Mouse (Mus musculus): Measurements from ENCODE around the gene Cdc16. TPM values are rescaled to one million over a fixed set of nuclear protein-coding genes. Genes with fewer than 3 reads are reported as not detected.

Gene Cdc16
- polyA plus RNA-seq, 1 experiment from 2014 or later = 221 TPM

GRCm38 (mm10) chr8:13747626-13748025, 9.8 kb upstream of the Cdc16 start:
- Histone ChIP-seq H3K36me3 (ENCODE audit: control insufficient read depth, insufficient read depth, low read length) (no peaks in the 10 kb centered on the region), H3K4me1 (ENCODE audit: control insufficient read depth, insufficient read depth, low read length) (no peaks in the 10 kb centered on the region), H3K27ac (replicated peaks; ENCODE audit: low read depth, low read length) (no peak overlapping the region), H3K9ac (ENCODE audit: low read depth, low read length) (no peak overlapping the region), H3K4me2 (ENCODE audit: low read depth, low read length) (no peak overlapping the region), H3K4me3 (ENCODE audit: low read depth, low read length) (no peak overlapping the region), H3K27me3 (replicated peaks; ENCODE audit: control insufficient read depth, insufficient read depth, low read length) (no peaks in the 10 kb centered on the region), H3K9me3 (ENCODE audit: control insufficient read depth, low read length) (no peaks in the 10 kb centered on the region)
- 26% methylated on average over 3 of the region's 3 CpGs for WGBS
- DNase-seq (ENCODE audit: low spot score) (peak; percentile 26), ATAC-seq (ENCODE audit: low read depth) (no peak)

GRCm38 (mm10) chr8:13753680-13754079, 3.8 kb upstream of the Cdc16 start:
- H3K4me2 ChIP-seq (ENCODE audit: low read depth, low read length) = no peak overlapping the region
- peak; percentile 67 for DNase-seq (ENCODE audit: low spot score)
- H3K4me1 ChIP-seq (ENCODE audit: control insufficient read depth, insufficient read depth, low read length) = peaks cover 7% of the 10 kb centered on the region
- no peak overlapping the region for H3K9ac ChIP-seq (ENCODE audit: low read depth, low read length)
- no peak overlapping the region for H3K4me3 ChIP-seq (ENCODE audit: low read depth, low read length)
- no peaks in the 10 kb centered on the region for H3K9me3 ChIP-seq (ENCODE audit: control insufficient read depth, low read length)
- no peaks in the 10 kb centered on the region for H3K27me3 ChIP-seq (replicated peaks; ENCODE audit: control insufficient read depth, insufficient read depth, low read length)
- WGBS = 31% methylated on average over 2 of the region's 2 CpGs
- no peak overlapping the region for H3K27ac ChIP-seq (replicated peaks; ENCODE audit: low read depth, low read length)
- ATAC-seq (ENCODE audit: low read depth) = no peak
- no peaks in the 10 kb centered on the region for H3K36me3 ChIP-seq (ENCODE audit: control insufficient read depth, insufficient read depth, low read length)

GRCm38 (mm10) chr8:13756480-13756879, 996 bp upstream of the Cdc16 start:
- Histone ChIP-seq H3K4me1 (ENCODE audit: control insufficient read depth, insufficient read depth, low read length) (peaks cover 15% of the 10 kb centered on the region), H3K27ac (replicated peaks; ENCODE audit: low read depth, low read length) (no peak overlapping the region), H3K9ac (ENCODE audit: low read depth, low read length) (no peak overlapping the region), H3K4me2 (ENCODE audit: low read depth, low read length) (no peak overlapping the region), H3K27me3 (replicated peaks; ENCODE audit: control insufficient read depth, insufficient read depth, low read length) (no peaks in the 10 kb centered on the region), H3K9me3 (ENCODE audit: control insufficient read depth, low read length) (no peaks in the 10 kb centered on the region), H3K36me3 (ENCODE audit: control insufficient read depth, insufficient read depth, low read length) (peaks cover 15% of the 10 kb centered on the region), H3K4me3 (ENCODE audit: low read depth, low read length) (no peak overlapping the region)
- ATAC-seq (ENCODE audit: low read depth) = no peak
- DNase-seq (ENCODE audit: low spot score) = no peak
- 76% methylated on average over 7 of the region's 7 CpGs for WGBS

- peak; percentile 72 for ATAC-seq (ENCODE audit: low read depth)
- Histone ChIP-seq H3K36me3 (ENCODE audit: control insufficient read depth, insufficient read depth, low read length) (peaks cover 29% of the 10 kb centered on the region), H3K9ac (ENCODE audit: low read depth, low read length) (peak overlapping the region; percentile 96), H3K27ac (replicated peaks; ENCODE audit: low read depth, low read length) (peak overlapping the region; percentile 84), H3K4me1 (ENCODE audit: control insufficient read depth, insufficient read depth, low read length) (peaks cover 15% of the 10 kb centered on the region), H3K9me3 (ENCODE audit: control insufficient read depth, low read length) (no peaks in the 10 kb centered on the region), H3K4me3 (ENCODE audit: low read depth, low read length) (peak overlapping the region; percentile 98), H3K4me2 (ENCODE audit: low read depth, low read length) (peak overlapping the region; percentile 82), H3K27me3 (replicated peaks; ENCODE audit: control insufficient read depth, insufficient read depth, low read length) (no peaks in the 10 kb centered on the region)
- peak; percentile 64 for DNase-seq (ENCODE audit: low spot score)
- WGBS = under 1% methylated on average over 22 of the region's 38 CpGs
These were observed 590 bp downstream of the Cdc16 start for GRCm38 (mm10) chr8:13757805-13758727.

- Histone ChIP-seq H3K36me3 (ENCODE audit: control insufficient read depth, insufficient read depth, low read length) (peaks cover 93% of the 10 kb centered on the region), H3K4me3 (ENCODE audit: low read depth, low read length) (no peak overlapping the region), H3K27me3 (replicated peaks; ENCODE audit: control insufficient read depth, insufficient read depth, low read length) (no peaks in the 10 kb centered on the region), H3K4me1 (ENCODE audit: control insufficient read depth, insufficient read depth, low read length) (no peaks in the 10 kb centered on the region), H3K9ac (ENCODE audit: low read depth, low read length) (no peak overlapping the region), H3K9me3 (ENCODE audit: control insufficient read depth, low read length) (no peaks in the 10 kb centered on the region), H3K4me2 (ENCODE audit: low read depth, low read length) (no peak overlapping the region), H3K27ac (replicated peaks; ENCODE audit: low read depth, low read length) (no peak overlapping the region)
- ATAC-seq (ENCODE audit: low read depth) (no peak), DNase-seq (ENCODE audit: low spot score) (no peak)
- WGBS = 85% methylated on average over 11 of the region's 11 CpGs
These were observed 11.7 kb downstream of the Cdc16 start for GRCm38 (mm10) chr8:13769206-13769605.

GRCm38 (mm10) chr8:13780536-13780935, 23.1 kb downstream of the Cdc16 start:
- ATAC-seq (ENCODE audit: low read depth) (no peak), DNase-seq (ENCODE audit: low spot score) (no peak)
- Histone ChIP-seq H3K9ac (ENCODE audit: low read depth, low read length) (no peak overlapping the region), H3K4me1 (ENCODE audit: control insufficient read depth, insufficient read depth, low read length) (peaks cover 8% of the 10 kb centered on the region), H3K4me2 (ENCODE audit: low read depth, low read length) (no peak overlapping the region), H3K27me3 (replicated peaks; ENCODE audit: control insufficient read depth, insufficient read depth, low read length) (no peaks in the 10 kb centered on the region), H3K9me3 (ENCODE audit: control insufficient read depth, low read length) (no peaks in the 10 kb centered on the region), H3K36me3 (ENCODE audit: control insufficient read depth, insufficient read depth, low read length) (peaks cover 61% of the 10 kb centered on the region), H3K27ac (replicated peaks; ENCODE audit: low read depth, low read length) (no peak overlapping the region), H3K4me3 (ENCODE audit: low read depth, low read length) (no peak overlapping the region)
- 93% methylated on average over 3 of the region's 3 CpGs for WGBS

- Histone ChIP-seq H3K4me1 (ENCODE audit: control insufficient read depth, insufficient read depth, low read length) (peaks cover 10% of the 10 kb centered on the region), H3K27me3 (replicated peaks; ENCODE audit: control insufficient read depth, insufficient read depth, low read length) (no peaks in the 10 kb centered on the region), H3K27ac (replicated peaks; ENCODE audit: low read depth, low read length) (peak within 1 kb of the TSS; percentile 98), H3K36me3 (ENCODE audit: control insufficient read depth, insufficient read depth, low read length) (peaks cover 40% of the 10 kb centered on the region), H3K4me3 (ENCODE audit: low read depth, low read length) (peak within 1 kb of the TSS; percentile 49), H3K4me2 (ENCODE audit: low read depth, low read length) (peak within 1 kb of the TSS; percentile 83), H3K9me3 (ENCODE audit: control insufficient read depth, low read length) (no peaks in the 10 kb centered on the region), H3K9ac (ENCODE audit: low read depth, low read length) (peak within 1 kb of the TSS; percentile 98)
- DNase-seq (ENCODE audit: low spot score) = peak; percentile 97
- ATAC-seq (ENCODE audit: low read depth) = peak; percentile 95
- WGBS = 0% methylated on average over 43 of the region's 47 CpGs
These were observed 27.8 kb downstream of the Cdc16 start, which contains the start of gene Upf3a for GRCm38 (mm10) chr8:13785250-13785763. TSS of gene Upf3a (plus strand) at chr8:13785615.

- Histone ChIP-seq H3K4me2 (ENCODE audit: low read depth, low read length) (peak overlapping the region; percentile 83), H3K4me3 (ENCODE audit: low read depth, low read length) (peak overlapping the region; percentile 49), H3K27me3 (replicated peaks; ENCODE audit: control insufficient read depth, insufficient read depth, low read length) (no peaks in the 10 kb centered on the region), H3K9ac (ENCODE audit: low read depth, low read length) (peak overlapping the region; percentile 98), H3K27ac (replicated peaks; ENCODE audit: low read depth, low read length) (peak overlapping the region; percentile 98), H3K9me3 (ENCODE audit: control insufficient read depth, low read length) (no peaks in the 10 kb centered on the region), H3K4me1 (ENCODE audit: control insufficient read depth, insufficient read depth, low read length) (peaks cover 10% of the 10 kb centered on the region), H3K36me3 (ENCODE audit: control insufficient read depth, insufficient read depth, low read length) (peaks cover 35% of the 10 kb centered on the region)
- DNase-seq (ENCODE audit: low spot score) (peak; percentile 98), ATAC-seq (ENCODE audit: low read depth) (peak; percentile 95)
- under 1% methylated on average over 27 of the region's 47 CpGs for WGBS
These were observed 28.4 kb downstream of the Cdc16 start for GRCm38 (mm10) chr8:13785764-13786299.

All from embryonic facial prominence, embryonic 14.5 days (tissue).